Mouse (Mus musculus): Measurements from ENCODE around the gene Kcnj9.

GRCm38 (mm10) chr1:172342729-172343128, 13.6 kb upstream of the Kcnj9 start:
- no peak for TF ChIP-seq CTCF (IDR thresholded peaks at IDR 0.05; ENCODE audit: low read depth)
- no peak for TF ChIP-seq EP300 (IDR thresholded peaks at IDR 0.05; ENCODE audit: low read depth)

Measured in liver, embryonic 14.5 days (tissue).